Mouse (Mus musculus) kidney, postnatal 14 days (tissue): ENCODE measurements at regions not wholly inside any gene's neighbourhood (a gene's known extent, or its start where the extent isn't known, plus 50 kb on each side); places are given as distances from the start of the nearest gene placed in this dataset.
A peak's percentile ranks its signal among the peaks of the same experiment; 100 is the strongest.

Experiments
- DNase-seq: peaks from one replicate; pipeline ENCODE4 v3.0.0; 2022; ENCODE audit warnings: mixed read lengths

- DNase-seq, result peak; percentile 32
Measured at GRCm38 (mm10) chr16:21274012-21274528, 69.5 kb downstream of the Ephb3 start.

GRCm38 (mm10) chr16:21277789-21278342 lies 73.3 kb downstream of the Ephb3 start:
- peak; percentile 54 for DNase-seq

- no peak for DNase-seq
Measured at GRCm38 (mm10) chr16:21278387-21278786, 73.8 kb downstream of the Ephb3 start.

- no peak for DNase-seq
Measured at GRCm38 (mm10) chr16:21280200-21280627, 75.7 kb downstream of the Ephb3 start.

GRCm38 (mm10) chr16:21281958-21282730 lies 77.6 kb downstream of the Ephb3 start:
- DNase-seq, result no peak

GRCm38 (mm10) chr16:21286099-21286498 lies 81.5 kb downstream of the Ephb3 start:
- DNase-seq, result peak; percentile 61

- peak; percentile 20 for DNase-seq
Measured at GRCm38 (mm10) chr16:21289528-21289927, 85.0 kb downstream of the Ephb3 start.

- DNase-seq, result peak; percentile 38
Measured at GRCm38 (mm10) chr16:21293010-21293409, 88.5 kb downstream of the Ephb3 start.

GRCm38 (mm10) chr16:21293569-21293968 lies 89.0 kb downstream of the Ephb3 start:
- no peak for DNase-seq

GRCm38 (mm10) chr16:21294677-21295411 lies 90.3 kb downstream of the Ephb3 start:
- peak; percentile 55 for DNase-seq

GRCm38 (mm10) chr16:21295956-21296733 lies 91.6 kb downstream of the Ephb3 start:
- no peak for DNase-seq

- no peak for DNase-seq
Measured at GRCm38 (mm10) chr16:21296786-21297185, 92.2 kb downstream of the Ephb3 start.

- DNase-seq, result no peak
Measured at GRCm38 (mm10) chr16:21298866-21299265, 94.3 kb downstream of the Ephb3 start.

- DNase-seq, result no peak
Measured at GRCm38 (mm10) chr16:21305859-21306258, 101.3 kb downstream of the Ephb3 start.

GRCm38 (mm10) chr16:21308513-21308912 lies 104.0 kb downstream of the Ephb3 start:
- no peak for DNase-seq

GRCm38 (mm10) chr16:21310636-21311615 lies 106.4 kb downstream of the Ephb3 start:
- peak; percentile 71 for DNase-seq

- no peak for DNase-seq
Measured at GRCm38 (mm10) chr16:21311781-21312180, 107.2 kb downstream of the Ephb3 start.

- DNase-seq, result no peak
Measured at GRCm38 (mm10) chr16:21315751-21316151, 107.2 kb upstream of the Vps8 start.

GRCm38 (mm10) chr16:21318009-21318639 lies 104.8 kb upstream of the Vps8 start:
- no peak for DNase-seq

- DNase-seq, result no peak
Measured at GRCm38 (mm10) chr16:21318640-21319365, 104.1 kb upstream of the Vps8 start.
